Mouse (Mus musculus): Measurements from ENCODE around the gene Smim8.
A peak's percentile ranks its signal among the peaks of the same experiment; 100 is the strongest.
"Not testable (repeated sequence)": the region's sequence is repeated elsewhere in the genome, so short reads cannot be mapped to it uniquely, and the experiment has no call there.

Gene Smim8

GRCm38 (mm10) chr4:34777677-34778527 lies at the start of gene Smim8:
Gene Smim8, minus strand, starts transcription at chr4:34778423.
- peak; percentile 91 for DNase-seq (ENCODE audit: low read depth, low spot score)

- no peak for DNase-seq (ENCODE audit: low read depth, low spot score)
Observed at GRCm38 (mm10) chr4:34823901-34824300, 45.7 kb upstream of the Smim8 start.

- DNase-seq (ENCODE audit: low read depth, low spot score), result no peak
Observed at GRCm38 (mm10) chr4:34819904-34820303, 41.7 kb upstream of the Smim8 start.

- DNase-seq (ENCODE audit: low read depth, low spot score), result no peak
Observed at GRCm38 (mm10) chr4:34801166-34802034, 23.2 kb upstream of the Smim8 start.

GRCm38 (mm10) chr4:34798005-34798404 lies 19.8 kb upstream of the Smim8 start:
- DNase-seq (ENCODE audit: low read depth, low spot score), result no peak

- no peak for DNase-seq (ENCODE audit: low read depth, low spot score)
Observed at GRCm38 (mm10) chr4:34797294-34797983, 19.2 kb upstream of the Smim8 start.

- no peak for DNase-seq (ENCODE audit: low read depth, low spot score)
Observed at GRCm38 (mm10) chr4:34796294-34796693, 18.1 kb upstream of the Smim8 start.

GRCm38 (mm10) chr4:34786476-34786875 lies 8.3 kb upstream of the Smim8 start:
- no peak for DNase-seq (ENCODE audit: low read depth, low spot score)

GRCm38 (mm10) chr4:34785646-34786045 lies 7.4 kb upstream of the Smim8 start:
- no peak for DNase-seq (ENCODE audit: low read depth, low spot score)

GRCm38 (mm10) chr4:34784865-34785264 lies 6.6 kb upstream of the Smim8 start:
- no peak for DNase-seq (ENCODE audit: low read depth, low spot score)

GRCm38 (mm10) chr4:34782730-34783129 lies 4.5 kb upstream of the Smim8 start:
- peak; percentile 25 for DNase-seq (ENCODE audit: low read depth, low spot score)

GRCm38 (mm10) chr4:34771652-34772371 lies 6.4 kb downstream of the Smim8 start:
- no peak for DNase-seq (ENCODE audit: low read depth, low spot score)

- DNase-seq (ENCODE audit: low read depth, low spot score), result no peak
Observed at GRCm38 (mm10) chr4:34756163-34756562, 22.1 kb downstream of the Smim8 start, which contains the start of gene Gm136. Gene Gm136, minus strand, starts transcription at chr4:34756263.

- no peak for DNase-seq (ENCODE audit: low read depth, low spot score)
Observed at GRCm38 (mm10) chr4:34749236-34749635, 29.0 kb downstream of the Smim8 start.

- no peak for DNase-seq (ENCODE audit: low read depth, low spot score)
Observed at GRCm38 (mm10) chr4:34734461-34734860, 43.8 kb downstream of the Smim8 start.

- DNase-seq (ENCODE audit: low read depth, low spot score), result peak; percentile 6
Observed at GRCm38 (mm10) chr4:34733415-34733814, 44.8 kb downstream of the Smim8 start.

GRCm38 (mm10) chr4:34729851-34730341 lies 48.3 kb downstream of the Smim8 start, which contains the start of gene Cfap206:
Gene Cfap206, minus strand, starts transcription at chr4:34730206.
- DNase-seq (ENCODE audit: low read depth, low spot score), result peak; percentile 21

- DNase-seq (ENCODE audit: low read depth, low spot score), result not testable (repeated sequence)
Observed at GRCm38 (mm10) chr4:34725710-34726109, 52.5 kb downstream of the Smim8 start.

GRCm38 (mm10) chr4:34724306-34724705 lies 53.9 kb downstream of the Smim8 start:
- DNase-seq (ENCODE audit: low read depth, low spot score), result no peak

- no peak for DNase-seq (ENCODE audit: low read depth, low spot score)
Observed at GRCm38 (mm10) chr4:34723186-34723585, 55.0 kb downstream of the Smim8 start.

All from CD4-positive helper T cell, adult 2 months (primary cell).